Mouse (Mus musculus) small intestine, adult 2 months (tissue): ENCODE results near the gene Gsdma2. TPM values are rescaled to one million over a fixed set of nuclear protein-coding genes. Genes with fewer than 3 reads are reported as not detected.

ENCODE experiments used
- H3K27ac ChIP-seq: fragments of 200-500 bp; 2 replicates; pipeline ENCODE4 v1.5.1; 2012; ENCODE audit warnings: low read depth, low read length, control low read depth, inconsistent platforms; ENCODE audit not compliant: insufficient read depth
- H3K27me3 ChIP-seq: fragments of 200-500 bp; 2 replicates; pipeline ENCODE4 v1.6.1; 2012; ENCODE audit warnings: mild to moderate bottlenecking, moderate library complexity, low read length, inconsistent platforms; ENCODE audit not compliant: control insufficient read depth, insufficient read depth
- H3K36me3 ChIP-seq: fragments of 200-500 bp; 2 replicates; pipeline ENCODE4 v1.6.1; 2012; ENCODE audit warnings: mild to moderate bottlenecking, low read length, control low read depth, inconsistent platforms; ENCODE audit not compliant: control insufficient read depth, insufficient read depth
- H3K4me1 ChIP-seq: fragments of 200-500 bp; 2 replicates; pipeline ENCODE4 v1.6.1; 2012; ENCODE audit warnings: low read length, inconsistent platforms, mixed read lengths; ENCODE audit not compliant: control insufficient read depth, insufficient read depth, insufficient read length
- H3K4me3 ChIP-seq: fragments of 200-500 bp; 2 replicates; pipeline ENCODE4 v1.5.1; 2012; ENCODE audit warnings: low read depth, mild to moderate bottlenecking, control low read depth, inconsistent platforms, low read length, moderate library complexity
- CTCF ChIP-seq: fragments of 200-500 bp; IDR thresholded peaks from 2 replicates; pipeline ENCODE4 v1.5.1; 2012; ENCODE audit warnings: low read depth, mild to moderate bottlenecking, control low read depth, inconsistent platforms, low read length, moderate library complexity, mixed read lengths; ENCODE audit not compliant: insufficient replicate concordance, insufficient read length; ENCODE audit errors: extremely low read depth
- POLR2A ChIP-seq: fragments of 200-500 bp; IDR thresholded peaks from 2 replicates; pipeline ENCODE4 v1.6.1; 2012; ENCODE audit warnings: low read depth, mild to moderate bottlenecking, control low read depth, inconsistent platforms, low read length, moderate library complexity
- WGBS: fragments of 180-500 bp; shearing (Covaris S2); methylation state at CpG from one replicate; pipeline ENCODE4 v1.1.7; 2018; 5-methylcytosine and 5-hydroxymethylcytosine counted together
- polyA plus RNA-seq: library from polyadenylated mRNA; depleted of rRNA; stranded (reverse); fragments of >200 nt; gene quantifications from 2 replicates; pipeline ENCODE4 v1.2.3, GENCODE M21; 2012

The Gsdma2 gene
- polyA plus RNA-seq, 1 experiment, result 0.49 TPM

DNA sequence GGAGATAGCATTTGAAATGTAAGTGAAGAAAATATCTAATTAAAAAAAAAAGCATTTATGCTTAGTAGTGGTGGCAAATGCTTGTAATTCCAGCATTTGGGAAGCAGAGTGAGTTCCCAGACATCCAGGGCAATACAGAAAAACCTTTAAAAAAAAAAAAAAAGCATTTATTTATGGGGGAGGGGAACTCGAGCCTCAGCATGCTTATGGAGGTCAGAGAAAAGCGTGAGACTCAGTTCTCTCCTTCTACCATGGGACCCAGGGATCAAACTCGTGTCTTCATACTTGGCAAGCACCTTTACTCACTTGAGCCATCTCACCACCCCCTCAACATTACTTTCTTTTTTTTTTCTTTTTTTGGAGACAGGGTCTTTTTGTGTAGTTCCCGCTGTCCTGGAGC lies 34.6 kb downstream of the Gsdma2 start:
- Histone ChIP-seq H3K4me1 (peaks cover 3% of the 10 kb centered on the region; the same call in 1 of the 2 replicates), H3K27me3 (no peaks in the 10 kb centered on the region), H3K27ac (no peak overlapping the region), H3K36me3 (peaks cover 9% of the 10 kb centered on the region), H3K4me3 (no peak overlapping the region)
- WGBS, result 73% methylated on average over 4 of the region's 4 CpGs
- TF ChIP-seq CTCF, result no peak
- TF ChIP-seq POLR2A, result no peak

DNA sequence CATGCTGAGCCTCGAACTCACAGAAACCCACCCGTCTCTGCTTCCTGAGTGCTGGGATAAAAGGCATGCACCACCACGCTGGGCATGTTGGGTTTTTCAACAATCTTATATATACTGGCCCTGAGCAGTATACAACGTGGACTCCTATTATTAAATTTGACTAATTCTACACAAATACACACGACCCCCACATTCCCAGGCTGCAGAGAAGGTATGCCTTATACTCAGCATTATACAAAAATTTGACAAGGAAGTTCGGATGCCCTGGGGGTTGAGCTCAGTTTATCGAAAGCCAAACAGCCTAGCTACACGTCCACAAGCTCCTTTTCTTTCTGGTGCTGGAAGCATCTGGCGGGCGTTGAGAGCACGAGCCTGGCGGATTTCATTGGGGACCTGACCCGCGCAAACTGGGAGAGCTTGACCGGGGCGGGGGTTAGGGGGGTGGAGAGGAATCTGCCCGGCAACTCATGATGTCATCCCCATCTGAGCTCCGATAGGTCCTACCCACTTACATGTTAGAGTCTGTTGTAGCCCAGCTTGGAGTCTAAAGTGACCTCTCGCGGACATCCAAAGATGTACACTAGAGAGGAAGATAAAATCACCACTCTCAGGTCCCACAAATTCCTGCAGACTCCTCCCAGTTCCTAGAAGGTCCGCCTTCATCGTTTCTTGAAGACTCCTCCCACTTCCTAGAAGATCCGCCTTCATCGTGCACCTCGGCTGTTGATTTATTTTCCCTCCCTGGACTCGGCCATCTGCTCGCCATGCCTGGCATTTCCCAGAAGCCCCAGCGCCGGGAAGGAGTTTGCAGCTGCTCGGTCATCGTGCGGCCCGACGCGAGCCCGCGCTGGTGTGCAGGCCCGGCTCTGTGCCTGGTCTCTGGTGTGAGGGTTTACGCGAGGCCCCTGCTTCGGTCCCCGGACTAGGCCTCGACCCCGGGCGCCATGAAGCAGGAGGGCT lies 35.5 kb downstream of the Gsdma2 start, which contains the start of gene Psmd3:
Gene Psmd3 (plus strand): TSS at position 769 of the 960 bp plus-strand sequence.
- H3K27ac ChIP-seq, result peak within 1 kb of the TSS; percentile 63

DNA sequence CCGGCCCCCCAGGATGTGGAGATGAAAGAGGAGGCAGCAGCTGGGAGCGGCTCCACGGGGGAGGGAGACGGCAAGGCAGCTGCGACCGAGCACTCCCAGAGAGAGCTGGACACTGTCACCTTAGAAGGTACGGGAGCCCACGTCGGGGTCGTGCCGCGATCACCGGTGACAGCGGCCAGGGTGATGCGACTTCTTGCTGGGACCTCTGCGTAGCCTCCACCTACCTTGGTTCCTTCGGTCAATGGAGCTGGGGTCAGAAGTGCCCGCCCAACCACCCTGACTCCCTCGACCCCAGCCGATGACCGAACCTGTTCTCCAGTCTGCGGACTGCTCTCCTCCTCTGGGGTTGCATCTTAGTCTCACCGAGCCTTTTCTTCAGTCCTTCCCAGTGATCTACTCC lies 36.3 kb downstream of the Gsdma2 start:
- Histone ChIP-seq H3K36me3 (peaks cover 19% of the 10 kb centered on the region), H3K4me3 (peak overlapping the region; percentile 84), H3K27me3 (no peaks in the 10 kb centered on the region), H3K4me1 (peaks cover 3% of the 10 kb centered on the region; the same call in 1 of the 2 replicates), H3K27ac (peak overlapping the region; percentile 12)
- TF ChIP-seq CTCF, result no peak
- no peak for TF ChIP-seq POLR2A
- WGBS, result under 1% methylated on average over 23 of the region's 23 CpGs

More for the DNA sequence above, 35.5 kb downstream of the Gsdma2 start, which contains the start of gene Psmd3:
- Histone ChIP-seq H3K4me3 (peak within 1 kb of the TSS; percentile 84), H3K36me3 (peaks cover 13% of the 10 kb centered on the region), H3K4me1 (peaks cover 3% of the 10 kb centered on the region; the same call in 1 of the 2 replicates), H3K27me3 (no peaks in the 10 kb centered on the region)
- TF ChIP-seq POLR2A (peak; percentile 89), CTCF (0 out of 2 replicates have a peak, but pooled peaks have one; percentile 3)
- 4% methylated on average over 45 of the region's 45 CpGs for WGBS

DNA sequence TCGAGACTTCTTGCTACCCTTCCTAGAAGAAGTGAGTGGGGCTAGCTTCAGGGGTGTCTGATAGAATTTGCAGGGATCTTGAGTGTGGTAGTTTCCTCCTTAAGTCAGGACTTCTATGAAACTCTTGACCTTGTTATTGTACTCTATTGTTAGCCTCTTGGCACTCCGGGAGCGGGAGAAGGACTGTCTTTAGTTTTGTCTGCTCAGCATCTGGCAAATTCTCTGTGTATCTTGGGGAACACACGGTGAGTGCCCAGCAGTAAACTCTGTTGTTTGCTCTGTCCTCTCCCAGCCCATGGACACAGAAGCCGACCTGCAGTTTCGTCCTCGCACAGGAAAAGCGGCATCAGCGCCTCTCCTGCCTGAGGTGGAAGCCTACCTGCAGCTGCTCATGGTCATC lies 39.1 kb downstream of the Gsdma2 start:
- 86% methylated on average over 9 of the region's 9 CpGs for WGBS
- Histone ChIP-seq H3K4me3 (no peak overlapping the region), H3K36me3 (peaks cover 38% of the 10 kb centered on the region), H3K27ac (no peak overlapping the region), H3K4me1 (peaks cover 5% of the 10 kb centered on the region; the same call in 1 of the 2 replicates), H3K27me3 (no peaks in the 10 kb centered on the region)
- TF ChIP-seq CTCF (no peak), POLR2A (no peak)

DNA sequence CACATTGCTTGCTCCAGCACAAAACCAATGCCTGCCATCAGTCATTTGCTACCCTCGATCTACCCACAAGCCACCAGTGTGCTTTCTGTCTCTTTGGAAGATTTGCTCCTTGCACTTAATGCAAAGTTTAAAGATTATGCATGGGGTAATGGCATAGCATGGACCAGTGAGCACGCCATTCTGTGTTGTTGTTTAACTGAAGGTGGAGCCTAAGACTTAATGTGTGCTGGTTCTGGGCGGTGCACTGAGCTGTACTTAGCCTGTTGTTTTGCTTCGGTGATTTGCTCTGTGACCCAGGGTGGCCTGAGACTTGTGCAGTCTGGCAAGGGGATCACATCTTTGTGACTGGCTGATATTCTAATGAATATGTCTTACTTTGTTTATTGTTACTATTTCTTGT lies 40.4 kb downstream of the Gsdma2 start:
- no peak overlapping the region for H3K4me3 ChIP-seq
- H3K27me3 ChIP-seq, result no peaks in the 10 kb centered on the region
- H3K4me1 ChIP-seq, result peaks cover 5% of the 10 kb centered on the region; the same call in 1 of the 2 replicates
- H3K36me3 ChIP-seq, result peaks cover 49% of the 10 kb centered on the region
- WGBS, result 64% methylated on average over 4 of the region's 4 CpGs
- TF ChIP-seq POLR2A, result no peak
- TF ChIP-seq CTCF, result no peak
- H3K27ac ChIP-seq, result no peak overlapping the region

DNA sequence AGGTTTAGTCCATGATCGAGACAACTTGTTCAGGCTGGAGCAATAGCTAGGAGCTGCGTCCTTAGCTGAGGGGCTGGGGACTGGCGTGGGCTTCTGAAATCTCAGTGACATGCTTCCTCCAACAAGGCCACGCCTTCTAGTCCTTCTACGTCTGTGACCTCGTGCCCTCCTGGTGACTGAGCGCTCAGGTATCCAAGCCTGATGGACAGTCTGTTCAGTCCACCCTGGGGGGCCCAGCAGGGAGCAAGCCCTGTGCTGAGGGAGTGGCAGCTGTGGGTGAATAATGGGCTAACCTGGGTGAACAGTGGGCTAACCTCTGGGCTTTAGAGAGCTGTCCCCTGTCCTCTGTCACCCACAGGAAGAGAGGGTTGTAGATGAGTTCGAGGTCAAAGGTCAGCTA lies 41.5 kb downstream of the Gsdma2 start:
- no peaks in the 10 kb centered on the region for H3K27me3 ChIP-seq
- no peak overlapping the region for H3K27ac ChIP-seq
- no peak overlapping the region for H3K4me3 ChIP-seq
- TF ChIP-seq CTCF, result no peak
- TF ChIP-seq POLR2A, result no peak
- H3K4me1 ChIP-seq, result peaks cover 5% of the 10 kb centered on the region; the same call in 1 of the 2 replicates
- peaks cover 56% of the 10 kb centered on the region for H3K36me3 ChIP-seq
- WGBS, result 80% methylated on average over 8 of the region's 8 CpGs

DNA sequence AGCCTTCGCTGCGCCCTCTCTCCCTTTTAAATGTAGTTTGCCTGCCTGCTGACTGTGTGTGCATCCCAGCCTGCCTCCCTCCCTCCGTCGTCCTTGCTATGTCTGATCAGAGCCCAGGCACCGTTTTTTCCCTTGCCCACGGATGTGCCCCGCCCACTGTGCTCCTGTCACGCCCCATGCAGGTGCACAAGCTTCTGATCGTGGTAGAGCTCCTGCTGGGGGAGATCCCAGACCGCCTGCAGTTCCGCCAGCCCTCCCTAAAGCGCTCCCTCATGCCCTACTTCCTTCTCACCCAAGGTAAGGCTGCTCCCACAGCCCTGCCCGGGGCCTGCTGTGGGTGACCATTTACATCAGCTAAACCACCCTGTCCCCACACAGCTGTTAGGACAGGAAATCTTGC lies 46.6 kb downstream of the Gsdma2 start:
- TF ChIP-seq POLR2A (no peak), CTCF (no peak)
- H3K27me3 ChIP-seq, result no peaks in the 10 kb centered on the region
- H3K4me3 ChIP-seq, result no peak overlapping the region
- WGBS, result 48% methylated on average over 13 of the region's 13 CpGs
- no peaks in the 10 kb centered on the region for H3K4me1 ChIP-seq
- no peak overlapping the region for H3K27ac ChIP-seq
- peaks cover 63% of the 10 kb centered on the region for H3K36me3 ChIP-seq
